Mouse (Mus musculus): Measurements from ENCODE around the gene Rfxap. TPM values are rescaled to one million over a fixed set of nuclear protein-coding genes. Genes with fewer than 3 reads are reported as not detected.

The Rfxap gene
- total RNA-seq (2023), result 10 to 100 TPM; 35.4 to 37.4 TPM

DNA sequence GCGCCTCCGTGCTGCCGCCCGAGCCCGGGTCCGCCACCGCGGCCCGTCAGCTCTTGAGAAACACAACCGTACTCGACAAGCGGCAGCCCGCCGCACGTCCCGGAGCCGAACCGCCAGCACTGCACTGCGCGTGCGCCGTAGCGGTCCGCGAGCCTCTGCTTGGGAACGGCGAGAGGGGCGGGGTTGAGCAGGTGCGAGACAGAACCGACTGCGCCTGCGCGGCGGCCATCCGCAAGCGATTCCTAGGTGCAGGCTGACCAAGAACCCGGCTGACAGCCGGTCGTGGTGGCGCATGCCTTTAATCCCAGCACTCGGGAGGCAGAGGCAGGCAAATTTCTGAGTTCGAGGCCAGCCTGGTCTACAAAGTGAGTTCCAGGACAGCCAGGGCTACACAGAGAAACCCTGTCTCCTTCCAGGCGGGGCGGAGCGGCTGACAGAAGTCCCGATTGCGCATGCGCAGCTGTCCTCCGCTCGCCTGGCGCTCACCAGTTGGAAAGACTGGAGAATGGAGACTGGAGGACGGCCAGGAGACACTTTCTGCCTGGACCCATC, at the start of gene Rfxap:
Gene Rfxap, minus strand, starts transcription at position 126 of the 552 bp plus-strand sequence.

DNA sequence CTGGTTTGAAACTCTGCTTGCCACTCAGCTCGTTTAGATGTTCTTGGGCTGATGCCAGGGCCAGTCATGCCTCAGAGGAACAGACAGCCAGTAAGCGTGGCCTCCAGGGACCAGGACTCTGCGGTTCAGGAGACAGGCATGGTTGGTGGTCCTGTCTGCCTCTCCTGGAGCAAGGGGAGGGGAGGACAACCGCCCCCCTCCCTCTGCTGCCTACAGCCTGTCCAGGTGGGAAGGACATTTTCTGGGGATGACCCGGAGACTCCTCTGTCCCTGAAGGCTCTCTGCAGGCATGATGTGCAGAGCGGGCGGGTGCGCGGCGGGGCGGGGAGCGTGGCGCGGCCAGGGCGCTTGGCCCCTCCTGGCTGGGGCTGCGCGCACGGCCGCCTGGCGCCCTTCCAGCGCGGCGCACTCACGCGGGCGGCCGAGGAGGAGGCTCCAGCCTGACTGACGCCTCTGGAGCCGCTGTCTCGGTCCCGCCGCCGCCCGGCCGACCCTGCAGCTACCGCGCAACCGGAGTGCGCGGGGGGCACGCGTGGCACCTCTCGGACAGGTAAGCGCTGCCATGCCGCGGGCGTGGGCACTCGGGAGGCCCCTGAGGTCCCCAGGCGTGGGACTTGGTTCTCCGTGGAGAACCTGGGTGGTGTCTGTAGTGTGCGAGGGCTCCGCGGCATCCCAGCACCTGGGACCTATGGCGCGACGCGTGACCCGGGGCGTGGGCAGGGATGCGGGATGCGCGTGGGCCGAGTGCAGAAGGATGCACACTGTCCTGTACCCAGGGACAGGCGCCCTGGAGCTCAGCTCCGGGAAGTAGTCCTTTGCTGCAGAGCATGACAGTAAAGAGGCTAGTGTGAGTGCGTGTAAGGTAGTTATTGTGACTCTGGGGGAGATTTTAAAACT, 52.2 kb downstream of the Rfxap start, which contains the start of gene Smad9:
Gene Smad9, plus strand, starts transcription at position 438 of the 897 bp plus-strand sequence.

Other genes starting within 250 kb of the Rfxap start
- 10 to 100 TPM; 53.5 to 76.4 TPM for gene Supt20, start 115.0 kb downstream of the Rfxap start, total RNA-seq (2023)
- not detected for gene Gm21958, start 93.4 kb downstream of the Rfxap start, total RNA-seq (2023)
- 10 to 100 TPM; 39.4 to 49.1 TPM for gene Exosc8, start 72.4 kb downstream of the Rfxap start, total RNA-seq (2023)
- 10 to 100 TPM; 20.8 to 22.9 TPM for gene Alg5, start 72.3 kb downstream of the Rfxap start, total RNA-seq (2023)
- not detected for gene Smad9, start 52.2 kb downstream of the Rfxap start, total RNA-seq (2023)
- not detected for gene Sertm1, start 108.1 kb upstream of the Rfxap start, total RNA-seq (2023)
- not detected for gene Ccna1, start 247.7 kb upstream of the Rfxap start, total RNA-seq (2023)